In the genomic region with DNA sequence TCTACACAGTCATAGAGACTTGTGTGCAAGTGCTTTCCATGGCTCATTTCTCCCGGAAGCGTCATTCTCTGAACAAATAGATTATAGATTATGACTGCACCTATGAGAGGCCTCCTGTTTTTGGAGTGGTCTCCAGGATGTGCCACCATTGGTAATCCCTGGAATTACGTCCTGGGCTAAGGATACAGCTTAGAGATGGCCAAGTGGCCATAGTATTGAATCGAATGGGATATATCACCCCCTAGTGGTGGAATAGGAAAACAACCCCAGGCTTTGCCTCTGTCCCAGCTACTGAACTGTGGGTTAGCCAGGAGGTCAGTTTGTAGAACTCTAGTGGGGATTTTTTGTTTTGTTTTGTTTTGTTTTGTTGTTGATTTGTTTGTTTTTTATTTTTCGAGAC, we compare ENCODE assay signal across 9 mouse cellular contexts. TPM values are rescaled to one million over a fixed set of nuclear protein-coding genes. Genes with fewer than 3 reads are reported as not detected.
DNase-seq lines count a peak whose midpoint lies in the region; ATAC-seq and TF ChIP-seq lines count a peak whose summit lies in the region.
"Had no signal": no experiment of that assay in that cellular context is flagged by ENCODE, and none has a peak within 500 bp of the region (broad histone marks: within the 10 kb centered on the region; RNA-seq: fewer than 3 reads in every experiment).

No protein-coding gene starts in this region.

- no peaks in the 10 kb centered on the region for H3K9me3 ChIP-seq in ES-E14 (ENCODE audit: control insufficient read depth, insufficient read depth, low read depth, low read length)
- no peaks in the 10 kb centered on the region for H3K9me3 ChIP-seq in hindbrain, postnatal 0 days (ENCODE audit: low read length)
- H3K9me3 ChIP-seq: stomach, embryonic 15.5 days had no signal

- no peak overlapping the region for H3K27ac ChIP-seq in ES-E14 (ENCODE audit: insufficient read depth, low read depth, low read length, poor library complexity, severe bottlenecking)
- H3K27ac ChIP-seq in hindbrain, postnatal 0 days = no peak overlapping the region
- H3K27ac ChIP-seq: stomach, embryonic 15.5 days had no signal

- no peaks in the 10 kb centered on the region for H3K27me3 ChIP-seq in hindbrain, postnatal 0 days (ENCODE audit: insufficient read depth, low read length)
- H3K27me3 ChIP-seq: stomach, embryonic 15.5 days had no signal

- no peak overlapping the region for H3K9ac ChIP-seq in ES-E14 (ENCODE audit: insufficient read depth, low read depth, low read length, poor library complexity, severe bottlenecking)
- H3K9ac ChIP-seq in hindbrain, postnatal 0 days (replicated peaks; ENCODE audit: low read length) = no peak overlapping the region
- H3K9ac ChIP-seq: stomach, embryonic 15.5 days had no signal

- 0 out of 4 replicates have a peak, but pooled peaks cover 0 to 1% of the 10 kb centered on the region in 2 experiments for H3K4me1 ChIP-seq in ES-E14 (ENCODE audit: control insufficient read depth in 2 of 2, insufficient read depth in 2 of 2, low read length in 2 of 2, poor library complexity in 1 of 2)
- H3K4me1 ChIP-seq in hindbrain, postnatal 0 days (ENCODE audit: insufficient read depth, low read length) = no peaks in the 10 kb centered on the region

- WGBS in hindbrain, postnatal 0 days = 44% methylated on average over 5 of the region's 5 CpGs

- peak; percentile 47 for DNase-seq in layer of hippocampus, adult 11-12 months (ENCODE audit: low spot score)
- DNase-seq in layer of hippocampus, postnatal 25 days (ENCODE audit: extremely low spot score in 1 of 2, low spot score in 1 of 2) = no peak
- DNase-seq in ES-E14 (ENCODE audit: low read depth, low spot score) = no peak
- DNase-seq in cerebellum, adult 9-11 months = peak; percentile 46
- peak; percentile 78 for DNase-seq in hindbrain, postnatal 0 days (ENCODE audit: low spot score)
- no peak for DNase-seq in spleen, adult 12 weeks (ENCODE audit: low spot score)

- H3K4me3 ChIP-seq in ES-E14 (ENCODE audit: insufficient read depth in 1 of 2, low read depth in 1 of 2, low read length in 2 of 2, poor library complexity in 1 of 2, severe bottlenecking in 1 of 2) = no peak overlapping the region
- H3K4me3 ChIP-seq in hindbrain, postnatal 0 days (ENCODE audit: low read length) = no peak overlapping the region
- H3K4me3 ChIP-seq: stomach, embryonic 15.5 days had no signal

- H3K36me3 ChIP-seq in ES-E14 (ENCODE audit: control insufficient read depth, insufficient read depth, low read length, poor library complexity, severe bottlenecking) = no peaks in the 10 kb centered on the region
- H3K36me3 ChIP-seq in hindbrain, postnatal 0 days (ENCODE audit: insufficient read depth, low read length) = no peaks in the 10 kb centered on the region
- H3K36me3 ChIP-seq: stomach, embryonic 15.5 days had no signal

- no peak overlapping the region for H3K4me2 ChIP-seq in hindbrain, postnatal 0 days (ENCODE audit: low read depth, low read length)
- H3K4me2 ChIP-seq: stomach, embryonic 15.5 days had no signal

- TF ChIP-seq CTCF in hindbrain, postnatal 0 days (IDR thresholded peaks at IDR 0.05; ENCODE audit: low read depth) = peak; percentile 78

- in situ Hi-C loops in ES-E14 (cut with MboI; ENCODE audit: low sequenced_read_pairs in 2 of 2, unreplicated experiment in 2 of 2) = no loop called here

- ATAC-seq in hindbrain, postnatal 0 days = peak; percentile 51; the same call in 1 of the 2 replicates
- ATAC-seq in megakaryocyte progenitor cell, adult 5-6 weeks (replicated peaks; ENCODE audit: poor library complexity) = peak; percentile 73
- no peak for ATAC-seq in erythroblast, adult 5-6 weeks (replicated peaks; ENCODE audit: low FRiP score, poor library complexity, severe bottlenecking)

TF ChIP-seq in ES-E14, 5 proteins besides CTCF, POLR2A, EP300 and RAD21:
- TF ChIP-seq HCFC1 (IDR thresholded peaks at IDR 0.05; ENCODE audit: borderline replicate concordance, insufficient read depth, low read length) = no peak
- no peak for TF ChIP-seq CHD2 (IDR thresholded peaks at IDR 0.05; ENCODE audit: low read depth, low read length)
- no peak for TF ChIP-seq MAFK (IDR thresholded peaks at IDR 0.05; ENCODE audit: insufficient read depth, low read depth, low read length)
- 0 out of 2 replicates have a peak, but pooled peaks have one; percentile 23 for TF ChIP-seq ZC3H11A (IDR thresholded peaks at IDR 0.05; ENCODE audit: borderline replicate concordance, low read depth, low read length)

RNA-seq across cellular contexts. Expression of a gene that starts 21.4 kb away (rescaled TPM):
- 10 to 100 TPM; 20.0 to 20.9 TPM for total RNA-seq in layer of hippocampus, postnatal 25 days (2021)
- 15.2 and 18.4 TPM in 2 replicates for total RNA-seq in ES-E14 (2012; rRNA removed)
- total RNA-seq in hindbrain, postnatal 0 days (2014; rRNA removed) = 18.2 and 22.5 TPM in 2 replicates
- 3.0 and 3.3 TPM in 2 replicates for polyA plus RNA-seq in hindbrain, postnatal 0 days (2015; fragmentation: Nextera tagmentation; extraction: Ambion mirVana)
- total RNA-seq in megakaryocyte progenitor cell, adult 5-6 weeks (2015) = not detected in 2 replicates
- not detected in 2 replicates for total RNA-seq in megakaryocyte progenitor cell, adult 5-6 weeks (2017)
- total RNA-seq in erythroblast, adult 5-6 weeks (2015; ENCODE audit: low replicate concordance) = not detected in 2 replicates
- total RNA-seq in erythroblast, adult 5-6 weeks (2017; ENCODE audit: low replicate concordance) = not detected in 2 replicates

RNA-seq across cellular contexts. Expression of a gene that starts 23.2 kb away (rescaled TPM):
- 10 to 100 TPM; 78.2 to 84.7 TPM for total RNA-seq in layer of hippocampus, postnatal 25 days (2021)
- 14.2 and 15.2 TPM in 2 replicates for total RNA-seq in ES-E14 (2012; rRNA removed)
- total RNA-seq in hindbrain, postnatal 0 days (2014; rRNA removed) = 75.9 and 79.3 TPM in 2 replicates
- polyA plus RNA-seq in hindbrain, postnatal 0 days (2015; fragmentation: Nextera tagmentation; extraction: Ambion mirVana) = 35.7 and 40.9 TPM in 2 replicates
- 23.9 and 25.2 TPM in 2 replicates for total RNA-seq in megakaryocyte progenitor cell, adult 5-6 weeks (2015)
- total RNA-seq in megakaryocyte progenitor cell, adult 5-6 weeks (2017) = 30.0 and 30.9 TPM in 2 replicates
- 8.5 and 10.4 TPM in 2 replicates for total RNA-seq in erythroblast, adult 5-6 weeks (2015; ENCODE audit: low replicate concordance)
- 7.5 and 7.7 TPM in 2 replicates for total RNA-seq in erythroblast, adult 5-6 weeks (2017; ENCODE audit: low replicate concordance)

RNA-seq across cellular contexts. Expression of a gene that starts 25.6 kb away (rescaled TPM):
- 10 to 100 TPM; 12.8 to 29.9 TPM for total RNA-seq in layer of hippocampus, postnatal 25 days (2021)
- 171 and 181 TPM in 2 replicates for total RNA-seq in ES-E14 (2012; rRNA removed)
- 32.8 and 182 TPM in 2 replicates for total RNA-seq in hindbrain, postnatal 0 days (2014; rRNA removed)
- polyA plus RNA-seq in hindbrain, postnatal 0 days (2015; fragmentation: Nextera tagmentation; extraction: Ambion mirVana) = 281 and 288 TPM in 2 replicates
- total RNA-seq in megakaryocyte progenitor cell, adult 5-6 weeks (2015) = 256 and 259 TPM in 2 replicates
- 119 and 149 TPM in 2 replicates for total RNA-seq in megakaryocyte progenitor cell, adult 5-6 weeks (2017)
- total RNA-seq in erythroblast, adult 5-6 weeks (2015; ENCODE audit: low replicate concordance) = 34.3 and 96.3 TPM in 2 replicates
- 27.0 and 44.2 TPM in 2 replicates for total RNA-seq in erythroblast, adult 5-6 weeks (2017; ENCODE audit: low replicate concordance)

Comparison
In these comparisons a context has a peak if more than half of its experiments do, and no peak if none do; other contexts are left out.
1. DNase-seq: peak in layer of hippocampus, adult 11-12 months (single experiment), cerebellum, adult 9-11 months (single experiment) and hindbrain, postnatal 0 days (single experiment); none in layer of hippocampus, postnatal 25 days (0 of 2), ES-E14 (single experiment) and spleen, adult 12 weeks (single experiment).
2. RNA of a gene that starts 21.4 kb away (total RNA-seq): 18.2 to 22.5 TPM in hindbrain, postnatal 0 days, 20.0 to 20.9 TPM in layer of hippocampus, postnatal 25 days and 15.2 to 18.4 TPM in ES-E14; not detected in megakaryocyte progenitor cell, adult 5-6 weeks and not detected in erythroblast, adult 5-6 weeks; every median in the first group is over 10 times any median in the second.